Mouse (Mus musculus) bone marrow macrophage, adult 2 months (primary cell): ENCODE measurements around the gene Rasl11b.

ENCODE experiments used
- CTCF ChIP-seq: IDR thresholded peaks from 2 replicates; pipeline ENCODE4 v1.5.1; 2012; ENCODE audit warnings: low read depth, mild to moderate bottlenecking, low read length, moderate library complexity
- POLR2A ChIP-seq: IDR thresholded peaks from 2 replicates; pipeline ENCODE4 v1.6.1; 2012; ENCODE audit warnings: mild to moderate bottlenecking, low read depth, low read length, borderline replicate concordance

- TF ChIP-seq CTCF (no peak), POLR2A (no peak)
Measured at GRCm38 (mm10) chr5:74205509-74205908, 10.4 kb downstream of the Rasl11b start.
